Mouse (Mus musculus) forebrain, postnatal 0 days (tissue): ENCODE measurements around the gene Mybpc3. TPM values are rescaled to one million over a fixed set of nuclear protein-coding genes. Genes with fewer than 3 reads are reported as not detected.

Source experiments
- ATAC-seq: fragments of 200-750 bp; cut with Nextera tagmentation; 2 replicates; pipeline ENCODE4 v1.8.0; 2017; ENCODE audit warnings: mild to moderate bottlenecking, moderate library complexity
- DNase-seq: peaks from one replicate; pipeline ENCODE4 v3.0.0-alpha.2; 2015
- H3K27ac ChIP-seq: fragments of 300-500 bp; sonication (generic); 2 replicates; pipeline ENCODE4 v1.5.1; 2014; ENCODE audit warnings: low read depth, mild to moderate bottlenecking, antibody characterized with exemption, low read length, moderate library complexity, mixed read lengths
- H3K27me3 ChIP-seq: fragments of 300-500 bp; sonication (generic); 2 replicates; pipeline ENCODE4 v1.6.1; 2014; ENCODE audit warnings: mild to moderate bottlenecking, low read length, mixed read lengths; ENCODE audit not compliant: insufficient read depth
- H3K36me3 ChIP-seq: fragments of 300-500 bp; sonication (generic); 2 replicates; pipeline ENCODE4 v1.6.1; 2014; ENCODE audit warnings: mild to moderate bottlenecking, moderate library complexity; ENCODE audit not compliant: insufficient read depth
- H3K4me1 ChIP-seq: fragments of 300-500 bp; sonication (generic); 2 replicates; pipeline ENCODE4 v1.6.1; 2014; ENCODE audit warnings: antibody characterized with exemption; ENCODE audit not compliant: insufficient read depth
- H3K4me2 ChIP-seq: fragments of 300-500 bp; sonication (generic); 2 replicates; pipeline ENCODE4 v1.6.1; 2014; ENCODE audit warnings: low read depth, mild to moderate bottlenecking, moderate library complexity
- H3K4me3 ChIP-seq: fragments of 300-500 bp; sonication (generic); 2 replicates; pipeline ENCODE4 v1.5.1; 2014; ENCODE audit warnings: low read depth, low read length, mixed read lengths
- H3K9ac ChIP-seq: fragments of 300-500 bp; sonication (generic); 2 replicates; pipeline ENCODE4 v1.6.1; 2014; ENCODE audit warnings: mild to moderate bottlenecking
- H3K9me3 ChIP-seq: fragments of 300-500 bp; sonication (generic); 2 replicates; pipeline ENCODE4 v1.6.1; 2016; ENCODE audit warnings: low read length
- CTCF ChIP-seq: sonication (generic); IDR thresholded peaks from 2 replicates; pipeline ENCODE4 v1.5.1; 2016; ENCODE audit warnings: antibody characterized with exemption, control low read depth, low read depth
- WGBS: fragments of 180-500 bp; shearing (Covaris S2); extraction: QIAGEN DNeasy Blood & Tissue Kit; methylation state at CpG from one replicate; pipeline ENCODE4 v1.1.7; 2014; 5-methylcytosine and 5-hydroxymethylcytosine counted together
- polyA plus RNA-seq: library from polyadenylated mRNA; unstranded; fragments of >200 nt; fragmentation: Nextera tagmentation; extraction: Ambion mirVana; gene quantifications from 2 replicates; pipeline ENCODE4 v1.2.1, GENCODE M21; 2015
- total RNA-seq: library from RNA; depleted of rRNA; stranded (reverse); fragments of >200 nt; gene quantifications from 2 replicates; pipeline ENCODE4 v1.2.3, GENCODE M21; 2014

Mybpc3 gene
- total and polyA plus RNA-seq, 2 experiments from 2014 or later = 0.04 to 0.38 TPM

- no peak overlapping the region for H3K9ac ChIP-seq
- H3K9me3 ChIP-seq = no peaks in the 10 kb centered on the region
- H3K27me3 ChIP-seq = no peaks in the 10 kb centered on the region
- no peak overlapping the region for H3K27ac ChIP-seq
- no peak for DNase-seq
- H3K4me1 ChIP-seq = peaks cover 18% of the 10 kb centered on the region
- TF ChIP-seq CTCF = no peak
- WGBS = 42% methylated on average over 1 of the region's 1 CpGs
- H3K4me2 ChIP-seq = no peak overlapping the region
- no peak overlapping the region for H3K4me3 ChIP-seq
- no peak for ATAC-seq
- no peaks in the 10 kb centered on the region for H3K36me3 ChIP-seq
Observed at GRCm38 (mm10) chr2:91072092-91072491, 45.9 kb upstream of the Mybpc3 start.

DNA sequence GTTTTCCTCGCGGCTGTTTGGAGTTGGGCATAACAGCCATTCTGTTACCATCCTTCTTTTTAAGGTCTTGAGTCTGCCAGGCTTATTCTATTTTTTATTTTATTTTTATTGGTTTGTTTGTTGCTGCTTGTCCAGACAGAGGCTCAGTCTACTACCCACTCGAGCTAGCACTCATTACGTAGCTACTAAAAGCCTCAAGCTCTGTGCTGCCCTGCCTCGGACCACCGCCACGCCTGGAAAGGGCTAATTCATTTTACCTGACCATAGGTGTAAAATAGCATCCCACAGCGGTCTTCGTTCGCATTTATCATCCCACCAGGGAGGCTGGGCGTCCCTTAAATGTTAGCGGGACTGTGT, 40.0 kb upstream of the Mybpc3 start:
- H3K36me3 ChIP-seq = no peaks in the 10 kb centered on the region
- no peaks in the 10 kb centered on the region for H3K27me3 ChIP-seq
- no peaks in the 10 kb centered on the region for H3K9me3 ChIP-seq
- peak; percentile 17 for DNase-seq
- no peak overlapping the region for H3K27ac ChIP-seq
- ATAC-seq = peak; percentile 24; the same call in 1 of the 2 replicates
- 0 out of 2 replicates have a peak, but pooled peaks cover 9% of the 10 kb centered on the region for H3K4me1 ChIP-seq
- no peak for TF ChIP-seq CTCF
- H3K9ac ChIP-seq = peak overlapping the region; percentile 63
- WGBS = 10% methylated on average over 12 of the region's 12 CpGs
- peak overlapping the region; percentile 91 for H3K4me2 ChIP-seq
- peak overlapping the region; percentile 49 for H3K4me3 ChIP-seq

DNA sequence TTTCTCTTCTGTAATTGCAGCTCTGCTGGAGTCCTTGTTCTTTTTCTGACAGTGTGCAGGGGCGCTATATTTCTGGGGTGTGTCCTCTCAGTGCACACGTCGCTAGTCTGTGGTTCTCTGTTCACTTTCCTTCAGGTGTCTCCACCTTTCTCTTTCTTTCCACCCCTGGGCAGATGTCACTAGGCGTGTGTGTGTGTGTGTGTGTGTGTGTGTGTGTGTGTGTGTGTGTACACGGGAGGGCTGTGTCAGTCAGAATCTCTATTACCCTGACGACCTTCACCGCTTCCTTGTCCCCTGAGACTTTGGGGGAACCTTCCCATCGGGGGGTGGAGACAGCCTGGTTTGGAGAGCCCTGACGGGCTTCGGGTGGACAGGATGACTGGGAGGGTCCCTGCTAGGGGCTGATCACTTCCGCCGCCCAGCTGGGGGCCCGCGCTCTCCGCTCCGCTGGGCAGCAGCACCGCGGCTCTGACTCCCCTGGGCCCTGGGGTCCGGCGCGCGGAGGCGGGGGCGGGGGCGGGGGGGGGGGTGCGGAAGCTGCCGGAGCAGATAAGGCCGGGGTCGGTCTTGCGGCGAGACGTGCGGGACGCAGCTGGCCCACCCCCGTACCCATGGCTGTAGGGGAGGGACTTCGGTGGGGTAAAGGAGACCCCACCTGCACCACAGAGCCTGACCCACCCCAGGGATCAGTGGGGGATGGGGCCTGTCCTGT, 39.5 kb upstream of the Mybpc3 start:
- Histone ChIP-seq H3K4me1 (0 out of 2 replicates have a peak, but pooled peaks cover 9% of the 10 kb centered on the region), H3K36me3 (no peaks in the 10 kb centered on the region), H3K4me3 (peak overlapping the region; percentile 49), H3K9ac (peak overlapping the region; percentile 63), H3K4me2 (peak overlapping the region; percentile 91), H3K27me3 (no peaks in the 10 kb centered on the region), H3K9me3 (no peaks in the 10 kb centered on the region), H3K27ac (0 out of 2 replicates have a peak overlapping the region, but pooled peaks have one; percentile 9)
- 3% methylated on average over 21 of the region's 36 CpGs for WGBS
- DNase-seq (peak; percentile 61), ATAC-seq (peak; percentile 75)
- TF ChIP-seq CTCF = peak; percentile 29; the same call in 1 of the 2 replicates

DNA sequence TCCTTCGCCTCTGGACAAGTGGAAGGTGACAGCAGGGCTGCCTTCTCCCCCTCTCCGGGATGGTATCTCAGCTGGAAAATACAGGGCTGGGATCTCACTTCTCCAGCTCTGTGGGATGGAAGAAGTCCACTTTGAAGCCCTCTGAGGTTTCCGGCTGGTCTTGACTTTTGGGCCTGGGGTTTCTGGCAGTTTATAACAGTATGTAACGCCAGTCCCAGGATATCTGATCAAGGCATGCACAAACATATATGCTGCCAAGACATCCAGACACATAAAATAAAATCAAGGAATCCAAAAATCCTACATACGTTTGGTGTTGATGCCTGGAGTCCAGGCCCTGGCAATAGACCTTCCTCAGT, 38.9 kb upstream of the Mybpc3 start:
- Histone ChIP-seq H3K27me3 (no peaks in the 10 kb centered on the region), H3K4me1 (0 out of 2 replicates have a peak, but pooled peaks cover 9% of the 10 kb centered on the region), H3K4me3 (peak overlapping the region; percentile 49), H3K9me3 (no peaks in the 10 kb centered on the region), H3K4me2 (peak overlapping the region; percentile 91), H3K9ac (peak overlapping the region; percentile 63), H3K36me3 (no peaks in the 10 kb centered on the region), H3K27ac (0 out of 2 replicates have a peak overlapping the region, but pooled peaks have one; percentile 9)
- DNase-seq (peak; percentile 37), ATAC-seq (no peak; the same call in 1 of the 2 replicates)
- no peak for TF ChIP-seq CTCF
- WGBS = 30% methylated on average over 5 of the region's 5 CpGs

GRCm38 (mm10) chr2:91080784-91081513, 37.0 kb upstream of the Mybpc3 start:
- 83% methylated on average over 8 of the region's 8 CpGs for WGBS
- TF ChIP-seq CTCF = no peak
- H3K27me3 ChIP-seq = no peaks in the 10 kb centered on the region
- 0 out of 2 replicates have a peak, but pooled peaks cover 9% of the 10 kb centered on the region for H3K4me1 ChIP-seq
- DNase-seq (no peak), ATAC-seq (no peak)
- no peak overlapping the region for H3K4me2 ChIP-seq
- no peak overlapping the region for H3K9ac ChIP-seq
- H3K36me3 ChIP-seq = no peaks in the 10 kb centered on the region
- no peak overlapping the region for H3K27ac ChIP-seq
- H3K4me3 ChIP-seq = no peak overlapping the region
- no peaks in the 10 kb centered on the region for H3K9me3 ChIP-seq

GRCm38 (mm10) chr2:91081775-91082695, 35.9 kb upstream of the Mybpc3 start, which contains the start of gene Spi1:
TSS of gene Spi1 (plus strand) at chr2:91082390.
- Histone ChIP-seq H3K4me2 (no peak within 1 kb of the TSS), H3K4me1 (0 out of 2 replicates have a peak, but pooled peaks cover 9% of the 10 kb centered on the region), H3K27ac (no peak within 1 kb of the TSS; the same call in 1 of the 2 replicates), H3K9me3 (no peaks in the 10 kb centered on the region), H3K9ac (no peak within 1 kb of the TSS), H3K4me3 (no peak within 1 kb of the TSS), H3K36me3 (no peaks in the 10 kb centered on the region), H3K27me3 (no peaks in the 10 kb centered on the region)
- WGBS = 84% methylated on average over 13 of the region's 13 CpGs
- ATAC-seq (no peak), DNase-seq (no peak)
- TF ChIP-seq CTCF = no peak
